Mouse (Mus musculus) common myeloid progenitor, adult 5-6 weeks (primary cell): Measurements from ENCODE around the gene BC028528. TPM values are rescaled to one million over a fixed set of nuclear protein-coding genes. Genes with fewer than 3 reads are reported as not detected.

ENCODE experiments used
- ATAC-seq: replicated peaks from 2 replicates; pipeline ENCODE4 v1.8.0; 2016; ENCODE audit warnings: low read depth, mild to moderate bottlenecking, moderate TSS enrichment, inconsistent platforms; ENCODE audit not compliant: poor library complexity, severe bottlenecking
- total RNA-seq: library from RNA; stranded (forward); fragments of 200-1000, 187-1606 nt; gene quantifications from 2 replicates; pipeline ENCODE4 v1.2.3, GENCODE M21; 2017

The BC028528 gene
- total RNA-seq, 1 experiment from 2014 or later: 43.4 TPM

GRCm38 (mm10) chr3:95839250-95839649 is 52.6 kb downstream of the BC028528 start:
- ATAC-seq: no peak

Other genes starting within 250 kb of the BC028528 start
- 141 and 159 TPM in 2 replicates for gene Mcl1, start 233.2 kb downstream of the BC028528 start, total RNA-seq
- 0.37 TPM in 1 of 2 replicates, not detected in the other for gene Adamtsl4, start 204.1 kb downstream of the BC028528 start, total RNA-seq
- gene Ecm1, start 152.4 kb downstream of the BC028528 start, total RNA-seq: not detected in 2 replicates
- gene Tars2, start 131.8 kb downstream of the BC028528 start, total RNA-seq: 44.5 and 45.6 TPM in 2 replicates
- 26.5 and 27.2 TPM in 2 replicates for gene Rprd2, start 73.1 kb downstream of the BC028528 start, total RNA-seq
- gene Prpf3, start 36.1 kb downstream of the BC028528 start, total RNA-seq: 41.0 and 63.6 TPM in 2 replicates
- gene Mrps21, start 20.5 kb downstream of the BC028528 start, total RNA-seq: 315 and 391 TPM in 2 replicates
- 14.6 and 18.5 TPM in 2 replicates for gene Ciart, start 9.8 kb downstream of the BC028528 start, total RNA-seq
- 32.3 and 40.9 TPM in 2 replicates for gene Aph1a, start 2.0 kb upstream of the BC028528 start, total RNA-seq
- gene Car14, start 12.7 kb upstream of the BC028528 start, total RNA-seq: not detected in 2 replicates
- gene Anp32e, start 37.2 kb upstream of the BC028528 start, total RNA-seq: 560 and 574 TPM in 2 replicates
- 28.9 and 33.8 TPM in 2 replicates for gene Plekho1, start 104.0 kb upstream of the BC028528 start, total RNA-seq
- 19.6 and 35.9 TPM in 2 replicates for gene Vps45, start 166.5 kb upstream of the BC028528 start, total RNA-seq
- gene Otud7b, start 212.5 kb upstream of the BC028528 start, total RNA-seq: 10.9 and 11.8 TPM in 2 replicates